Mouse (Mus musculus) liver, postnatal 0 days (tissue): ENCODE measurements around the gene Snx25. TPM values are rescaled to one million over a fixed set of nuclear protein-coding genes. Genes with fewer than 3 reads are reported as not detected.

ENCODE experiments used
- ATAC-seq: fragments of 200-750 bp; cut with Nextera tagmentation; 2 replicates; pipeline ENCODE4 v1.8.0; 2017; ENCODE audit warnings: mild to moderate bottlenecking, moderate library complexity
- DNase-seq: peaks from one replicate; pipeline ENCODE4 v3.0.0-alpha.2; 2016
- H3K27ac ChIP-seq: fragments of 300-500 bp; sonication (generic); 2 replicates; pipeline ENCODE4 v1.5.1; 2014; ENCODE audit warnings: antibody characterized with exemption, moderate library complexity, mild to moderate bottlenecking, low read depth
- H3K27me3 ChIP-seq: fragments of 300-500 bp; sonication (generic); 2 replicates; pipeline ENCODE4 v1.6.1; 2014; ENCODE audit warnings: low read length, control low read depth, mixed read lengths; ENCODE audit not compliant: insufficient read depth
- H3K36me3 ChIP-seq: fragments of 300-500 bp; sonication (generic); replicated peaks from 2 replicates; pipeline ENCODE4 v1.6.1; 2014; ENCODE audit warnings: mild to moderate bottlenecking, control low read depth, low read length, moderate library complexity, mixed read lengths; ENCODE audit not compliant: insufficient read depth
- H3K4me1 ChIP-seq: fragments of 300-500 bp; sonication (generic); 2 replicates; pipeline ENCODE4 v1.6.1; 2014; ENCODE audit warnings: antibody characterized with exemption, mild to moderate bottlenecking, control low read depth; ENCODE audit not compliant: insufficient read depth
- H3K4me2 ChIP-seq: fragments of 300-500 bp; sonication (generic); 2 replicates; pipeline ENCODE4 v1.6.1; 2014; ENCODE audit warnings: low read depth, mild to moderate bottlenecking, low read length, moderate library complexity, mixed read lengths
- H3K4me3 ChIP-seq: fragments of 300-500 bp; sonication (generic); 2 replicates; pipeline ENCODE4 v1.5.1; 2014; ENCODE audit warnings: low read depth, low read length
- H3K9ac ChIP-seq: fragments of 300-500 bp; sonication (generic); replicated peaks from 2 replicates; pipeline ENCODE4 v1.6.1; 2014; ENCODE audit warnings: mild to moderate bottlenecking, moderate library complexity
- H3K9me3 ChIP-seq: fragments of 300-500 bp; sonication (generic); 2 replicates; pipeline ENCODE4 v1.6.1; 2016; ENCODE audit warnings: mild to moderate bottlenecking, control low read depth, low read length, mixed read lengths
- CTCF ChIP-seq: sonication (generic); IDR thresholded peaks from 2 replicates; pipeline ENCODE4 v1.5.1; 2016; ENCODE audit warnings: antibody characterized with exemption, low read depth
- EP300 ChIP-seq: IDR thresholded peaks from 2 replicates; pipeline ENCODE4 v1.6.1; 2016; ENCODE audit warnings: antibody characterized with exemption, low read depth, mild to moderate bottlenecking
- WGBS: fragments of 180-500 bp; shearing (Covaris S2); extraction: QIAGEN DNeasy Blood & Tissue Kit; methylation state at CpG from one replicate; pipeline ENCODE4 v1.1.7; 2014; ENCODE audit not compliant: insufficient replicate concordance; 5-methylcytosine and 5-hydroxymethylcytosine counted together
- polyA plus RNA-seq: library from polyadenylated mRNA; unstranded; fragments of >200 nt; fragmentation: Nextera tagmentation; extraction: Ambion mirVana; gene quantifications from 2 replicates; pipeline ENCODE4 v1.2.1, GENCODE M21; 2015

Gene Snx25
- polyA plus RNA-seq, 1 experiment from 2014 or later: 3.7 TPM

DNA sequence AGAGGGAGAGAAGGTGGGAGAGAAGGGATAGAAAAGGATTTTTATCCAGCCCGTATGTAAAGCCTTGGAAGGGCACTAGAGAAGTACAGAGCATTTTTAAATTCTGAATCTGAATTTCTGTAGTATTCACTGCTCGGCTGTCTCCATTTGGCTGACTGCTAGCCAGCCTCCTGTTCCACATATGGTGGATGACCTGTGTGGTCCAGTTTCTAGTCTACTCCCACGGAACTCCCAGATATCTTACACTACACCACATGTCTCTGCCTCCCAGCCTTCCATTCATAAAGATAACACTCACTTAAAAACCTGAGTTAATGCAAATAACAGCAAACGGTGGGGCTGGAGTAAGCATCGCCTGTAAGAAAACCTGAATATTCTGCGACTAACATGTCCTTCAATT lies 2.7 kb downstream of the Snx25 start:
- Histone ChIP-seq H3K27me3 (peaks cover 3% of the 10 kb centered on the region; the same call in 1 of the 2 replicates), H3K4me1 (peaks cover 18% of the 10 kb centered on the region), H3K4me3 (no peak overlapping the region), H3K9ac (no peak overlapping the region), H3K36me3 (no peaks in the 10 kb centered on the region), H3K27ac (no peak overlapping the region), H3K9me3 (no peaks in the 10 kb centered on the region), H3K4me2 (no peak overlapping the region)
- no peak for DNase-seq
- 84% methylated on average over 6 of the region's 6 CpGs for WGBS
- no peak for TF ChIP-seq EP300
- no peak for TF ChIP-seq CTCF
- ATAC-seq: no peak

DNA sequence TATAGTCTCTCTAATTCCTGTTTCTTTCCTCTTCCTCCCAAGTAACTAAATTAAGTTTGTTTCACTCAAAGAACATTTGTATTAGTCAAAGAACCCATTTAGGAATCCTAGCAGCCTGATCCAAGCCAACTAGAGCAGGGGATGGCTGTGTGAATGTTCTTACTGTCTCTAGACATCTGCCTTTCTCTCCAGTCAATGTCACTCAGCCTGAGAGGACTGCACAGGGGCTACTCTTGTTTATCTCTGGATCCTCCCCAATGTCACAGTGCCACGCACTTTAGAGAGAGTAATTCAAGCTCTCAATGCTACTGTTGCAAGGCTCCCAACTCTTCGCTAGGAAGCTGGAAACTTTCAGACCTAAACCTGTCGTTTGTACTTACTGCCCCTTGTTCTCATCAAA lies 5.8 kb downstream of the Snx25 start:
- H3K27ac ChIP-seq: no peak overlapping the region
- H3K27me3 ChIP-seq: no peaks in the 10 kb centered on the region
- H3K36me3 ChIP-seq: no peaks in the 10 kb centered on the region
- WGBS: 56% methylated on average over 3 of the region's 3 CpGs
- no peak for DNase-seq
- H3K4me2 ChIP-seq: no peak overlapping the region
- no peak for ATAC-seq
- no peak overlapping the region for H3K4me3 ChIP-seq
- H3K4me1 ChIP-seq: peaks cover 13% of the 10 kb centered on the region
- TF ChIP-seq EP300 (no peak), CTCF (no peak)
- H3K9ac ChIP-seq: no peak overlapping the region
- H3K9me3 ChIP-seq: no peaks in the 10 kb centered on the region

DNA sequence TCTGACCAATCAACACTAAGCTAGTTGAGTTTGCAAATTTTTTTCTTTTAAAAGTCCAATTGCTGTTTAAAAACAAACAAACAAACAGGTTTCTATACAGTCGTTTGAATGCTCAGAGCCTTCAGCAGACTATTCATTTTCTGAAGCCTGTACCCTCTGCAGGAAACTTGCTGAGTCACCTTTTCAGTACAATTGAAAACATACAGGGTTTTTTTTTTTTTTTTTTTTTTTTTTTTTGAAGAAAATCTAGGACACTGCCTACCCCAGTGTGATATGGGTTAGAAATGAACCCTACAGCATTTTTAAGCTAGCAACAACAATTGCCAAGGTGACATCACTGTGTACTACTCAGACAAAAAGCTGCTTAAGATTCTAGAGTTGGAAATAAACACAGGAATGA lies 8.0 kb downstream of the Snx25 start:
- TF ChIP-seq EP300: no peak
- Histone ChIP-seq H3K9me3 (no peaks in the 10 kb centered on the region), H3K27ac (no peak overlapping the region), H3K4me1 (peaks cover 4% of the 10 kb centered on the region), H3K4me3 (no peak overlapping the region), H3K4me2 (no peak overlapping the region), H3K27me3 (no peaks in the 10 kb centered on the region), H3K36me3 (no peaks in the 10 kb centered on the region), H3K9ac (no peak overlapping the region)
- WGBS: 10% methylated on average over 1 of the region's 1 CpGs
- no peak for ATAC-seq
- no peak for DNase-seq

DNA sequence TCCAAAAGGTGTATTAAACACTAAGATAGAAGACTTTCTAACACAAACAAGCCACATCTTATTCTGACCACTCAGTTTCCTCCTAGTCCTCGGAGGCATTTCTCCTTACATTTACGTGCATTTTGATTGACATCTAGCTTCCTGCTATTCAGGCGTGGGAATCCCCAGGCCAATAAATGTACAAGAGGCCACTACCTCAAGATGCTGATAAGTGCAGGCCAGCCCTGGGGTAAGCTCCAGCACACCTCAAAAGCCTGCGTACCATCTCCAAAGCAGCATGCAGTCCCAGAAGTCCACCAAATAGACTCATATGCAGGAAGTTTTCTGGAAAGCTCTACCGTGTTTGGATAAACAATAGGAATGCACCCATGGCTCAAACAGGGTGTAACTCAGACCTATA lies 8.5 kb downstream of the Snx25 start:
- peaks cover 4% of the 10 kb centered on the region for H3K4me1 ChIP-seq
- ATAC-seq (no peak), DNase-seq (no peak)
- H3K9ac ChIP-seq: no peak overlapping the region
- no peak overlapping the region for H3K4me3 ChIP-seq
- 49% methylated on average over 5 of the region's 5 CpGs for WGBS
- no peaks in the 10 kb centered on the region for H3K27me3 ChIP-seq
- TF ChIP-seq CTCF (no peak), EP300 (no peak)
- H3K27ac ChIP-seq: no peak overlapping the region
- H3K36me3 ChIP-seq: no peaks in the 10 kb centered on the region
- H3K9me3 ChIP-seq: no peaks in the 10 kb centered on the region
- H3K4me2 ChIP-seq: no peak overlapping the region

DNA sequence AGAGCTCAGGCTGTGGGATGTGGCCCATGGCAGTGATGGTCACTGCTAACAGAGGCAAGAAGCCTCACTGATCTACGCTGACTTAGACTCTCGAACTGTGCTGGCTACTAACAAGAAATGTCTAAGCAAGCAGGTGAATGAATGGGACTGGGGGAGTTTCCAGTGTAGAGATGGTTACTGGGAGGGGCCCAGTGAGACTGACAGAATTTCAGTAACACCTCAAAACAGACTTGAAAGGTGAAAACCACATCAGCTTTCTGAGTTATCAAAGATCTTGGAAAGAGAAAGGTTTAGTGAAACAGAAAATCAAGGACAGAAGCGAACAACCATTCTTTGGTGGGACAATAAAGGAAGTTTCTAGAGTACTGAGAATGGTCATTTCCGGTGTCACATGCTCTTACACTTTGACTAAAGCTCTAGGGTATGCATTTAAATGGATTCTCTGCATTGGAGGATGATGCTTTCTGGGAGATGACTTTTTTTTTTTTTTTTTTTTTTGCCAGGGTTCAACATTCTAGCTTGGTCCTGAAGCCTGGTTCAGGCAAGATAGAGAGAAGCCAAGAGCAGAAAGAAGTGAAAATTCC lies 9.4 kb downstream of the Snx25 start:
- no peak for DNase-seq
- no peaks in the 10 kb centered on the region for H3K9me3 ChIP-seq
- no peaks in the 10 kb centered on the region for H3K36me3 ChIP-seq
- TF ChIP-seq CTCF (no peak), EP300 (no peak)
- 80% methylated on average over 4 of the region's 4 CpGs for WGBS
- H3K4me2 ChIP-seq: no peak overlapping the region
- no peaks in the 10 kb centered on the region for H3K27me3 ChIP-seq
- no peak overlapping the region for H3K27ac ChIP-seq
- no peak for ATAC-seq
- peaks cover 4% of the 10 kb centered on the region for H3K4me1 ChIP-seq
- no peak overlapping the region for H3K9ac ChIP-seq
- no peak overlapping the region for H3K4me3 ChIP-seq

DNA sequence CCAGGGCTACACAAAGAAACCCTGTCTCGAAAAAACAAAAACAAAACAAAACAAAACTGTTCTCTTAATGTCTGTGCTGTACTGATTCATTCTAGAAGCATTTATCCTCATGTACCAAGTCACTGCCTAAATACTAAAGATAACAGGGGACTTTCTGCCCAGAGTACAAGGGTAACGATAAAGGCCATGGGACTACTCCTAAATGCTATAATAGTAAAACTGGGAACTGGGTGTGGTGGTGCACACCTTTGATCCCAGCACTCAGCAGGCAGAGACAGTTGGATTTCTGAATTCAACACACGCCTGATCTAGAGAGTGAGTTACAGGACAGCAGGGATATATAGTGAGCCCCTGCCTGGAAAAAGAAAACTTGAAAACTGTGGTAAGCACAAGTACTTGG lies 10.3 kb downstream of the Snx25 start:
- Histone ChIP-seq H3K4me1 (peaks cover 4% of the 10 kb centered on the region), H3K27me3 (no peaks in the 10 kb centered on the region), H3K4me2 (no peak overlapping the region), H3K36me3 (no peaks in the 10 kb centered on the region), H3K27ac (no peak overlapping the region), H3K9ac (no peak overlapping the region), H3K9me3 (no peaks in the 10 kb centered on the region), H3K4me3 (no peak overlapping the region)
- no peak for DNase-seq
- TF ChIP-seq CTCF (no peak), EP300 (no peak)
- ATAC-seq: no peak
- 76% methylated on average over 3 of the region's 3 CpGs for WGBS
